Mouse (Mus musculus) intestine, embryonic 15.5 days (tissue): ENCODE measurements at regions not wholly inside any gene's neighbourhood (a gene's known extent, or its start where the extent isn't known, plus 50 kb on each side); places are given as distances from the start of the nearest gene placed in this dataset.
A peak's percentile ranks its signal among the peaks of the same experiment; 100 is the strongest.

ENCODE experiments used
- ATAC-seq: fragments of 200-750 bp; cut with Nextera tagmentation; 2 replicates; pipeline ENCODE4 v1.8.0; 2017; ENCODE audit warnings: moderate TSS enrichment, moderate library complexity
- H3K27ac ChIP-seq: fragments of 300-500 bp; sonication (generic); 2 replicates; pipeline ENCODE4 v1.5.1; 2015; ENCODE audit warnings: mild to moderate bottlenecking, inconsistent platforms
- H3K27me3 ChIP-seq: fragments of 300-500 bp; sonication (generic); replicated peaks from 2 replicates; pipeline ENCODE4 v1.6.1; 2015; ENCODE audit warnings: inconsistent platforms
- H3K36me3 ChIP-seq: fragments of 300-500 bp; sonication (generic); 2 replicates; pipeline ENCODE4 v1.6.1; 2015; ENCODE audit warnings: inconsistent platforms
- H3K4me1 ChIP-seq: fragments of 300-500 bp; sonication (generic); replicated peaks from 2 replicates; pipeline ENCODE4 v1.6.1; 2015; ENCODE audit warnings: inconsistent platforms
- H3K4me2 ChIP-seq: fragments of 300-500 bp; sonication (generic); replicated peaks from 2 replicates; pipeline ENCODE4 v1.6.1; 2015; ENCODE audit warnings: mild to moderate bottlenecking, inconsistent platforms
- H3K4me3 ChIP-seq: fragments of 300-500 bp; sonication (generic); replicated peaks from 2 replicates; pipeline ENCODE4 v1.5.1; 2015; ENCODE audit warnings: inconsistent platforms
- H3K9ac ChIP-seq: fragments of 300-500 bp; sonication (generic); 2 replicates; pipeline ENCODE4 v1.6.1; 2015; ENCODE audit warnings: inconsistent platforms
- H3K9me3 ChIP-seq: fragments of 300-500 bp; sonication (generic); 2 replicates; pipeline ENCODE4 v1.6.1; 2016; ENCODE audit warnings: inconsistent platforms
- WGBS: fragments of 180-500 bp; shearing (Covaris S2); methylation state at CpG from one replicate; pipeline ENCODE4 v1.1.7; 2015; 5-methylcytosine and 5-hydroxymethylcytosine counted together

GRCm38 (mm10) chr9:115361191-115361590 is 51.0 kb upstream of the Stt3b start:
- Histone ChIP-seq H3K36me3 (no peaks in the 10 kb centered on the region), H3K4me3 (no peak overlapping the region), H3K4me2 (no peak overlapping the region), H3K4me1 (no peaks in the 10 kb centered on the region; the same call in 1 of the 2 replicates), H3K27me3 (no peaks in the 10 kb centered on the region), H3K9ac (no peak overlapping the region), H3K9me3 (no peaks in the 10 kb centered on the region), H3K27ac (no peak overlapping the region)
- ATAC-seq, result no peak
- WGBS, result 60% methylated on average over 5 of the region's 5 CpGs

DNA sequence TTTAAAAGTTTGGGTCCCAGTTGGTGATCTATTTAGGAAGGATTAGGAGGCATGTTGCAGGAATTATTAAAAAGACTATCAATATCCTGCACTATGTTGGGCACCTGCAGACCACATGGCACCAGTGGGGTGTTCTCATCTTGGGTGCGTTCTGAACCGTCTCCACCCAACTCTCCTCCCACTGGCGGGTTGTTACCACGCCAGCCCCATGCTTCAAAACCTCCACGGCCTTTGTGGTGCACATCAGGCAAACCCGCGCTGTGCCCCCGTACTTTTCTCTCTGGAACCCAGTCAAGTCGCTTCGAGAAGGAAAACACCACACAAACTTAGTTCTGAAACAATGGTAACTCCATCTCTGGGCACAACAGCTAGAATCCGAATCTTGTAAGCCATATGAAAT is 51.7 kb upstream of the Stt3b start:
- Histone ChIP-seq H3K27me3 (no peaks in the 10 kb centered on the region), H3K4me1 (no peaks in the 10 kb centered on the region; the same call in 1 of the 2 replicates), H3K9me3 (no peaks in the 10 kb centered on the region), H3K27ac (no peak overlapping the region), H3K9ac (no peak overlapping the region), H3K4me2 (no peak overlapping the region), H3K36me3 (no peaks in the 10 kb centered on the region), H3K4me3 (no peak overlapping the region)
- ATAC-seq, result no peak
- WGBS, result 92% methylated on average over 11 of the region's 11 CpGs

- Histone ChIP-seq H3K36me3 (no peaks in the 10 kb centered on the region), H3K27me3 (no peaks in the 10 kb centered on the region), H3K4me2 (no peak overlapping the region), H3K9ac (no peak overlapping the region), H3K4me3 (no peak overlapping the region), H3K27ac (no peak overlapping the region), H3K9me3 (no peaks in the 10 kb centered on the region), H3K4me1 (no peaks in the 10 kb centered on the region; the same call in 1 of the 2 replicates)
- WGBS, result 85% methylated on average over 4 of the region's 4 CpGs
- ATAC-seq, result no peak
Measured at GRCm38 (mm10) chr9:115362486-115362885, 52.3 kb upstream of the Stt3b start.

DNA sequence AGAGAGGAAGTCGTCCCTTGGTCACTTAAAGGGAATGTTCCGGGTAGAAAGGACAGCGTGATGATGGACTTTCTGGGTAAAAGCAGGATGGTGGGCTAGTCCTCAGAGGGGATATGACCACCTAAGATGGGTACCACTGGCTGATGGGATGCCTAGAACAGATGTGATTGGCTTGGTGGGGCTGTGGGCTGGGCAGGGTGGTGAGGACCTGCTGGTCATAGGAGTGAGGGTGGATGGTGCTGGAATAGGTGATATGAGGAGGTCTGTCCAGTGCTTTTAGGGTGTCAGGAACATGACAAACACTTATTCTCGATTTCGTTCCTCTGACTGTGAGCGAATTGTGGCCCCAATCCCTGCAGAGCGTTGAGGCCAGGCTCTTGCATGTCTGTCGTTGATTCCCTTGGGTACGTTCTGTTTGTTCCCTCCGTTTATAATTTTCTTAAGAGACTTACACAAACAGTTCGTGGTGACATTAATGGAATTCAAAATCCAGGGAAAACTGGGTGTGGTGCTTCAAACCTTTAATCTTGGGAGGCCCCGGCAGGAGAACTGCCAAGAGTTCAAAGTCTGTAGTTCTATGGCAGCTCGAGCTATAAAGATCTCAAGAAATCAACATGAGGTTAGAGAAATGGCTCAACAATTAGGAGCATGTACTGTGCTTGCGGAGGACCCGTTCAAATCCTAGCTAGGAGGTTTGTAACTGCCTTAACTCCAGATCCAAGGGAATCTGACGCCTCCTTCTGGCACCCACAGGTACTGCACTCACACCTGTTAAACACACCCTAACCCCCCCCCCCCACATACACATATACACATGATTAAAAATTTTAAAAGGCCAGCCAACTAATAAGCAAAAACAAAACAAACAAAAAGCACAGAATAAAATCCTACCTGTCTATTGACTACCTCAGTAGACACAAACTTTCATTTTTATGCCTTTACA is 55.0 kb upstream of the Stt3b start:
- ATAC-seq, result peak; percentile 87
- H3K9me3 ChIP-seq, result no peaks in the 10 kb centered on the region
- no peaks in the 10 kb centered on the region for H3K4me1 ChIP-seq
- H3K9ac ChIP-seq, result no peak overlapping the region
- WGBS, result 77% methylated on average over 16 of the region's 16 CpGs
- no peak overlapping the region for H3K4me2 ChIP-seq
- no peaks in the 10 kb centered on the region for H3K36me3 ChIP-seq
- H3K4me3 ChIP-seq, result no peak overlapping the region
- peak overlapping the region; percentile 51 for H3K27ac ChIP-seq
- H3K27me3 ChIP-seq, result no peaks in the 10 kb centered on the region

- Histone ChIP-seq H3K4me1 (no peaks in the 10 kb centered on the region), H3K27me3 (no peaks in the 10 kb centered on the region), H3K36me3 (no peaks in the 10 kb centered on the region), H3K4me3 (no peak overlapping the region), H3K4me2 (no peak overlapping the region), H3K9ac (no peak overlapping the region), H3K9me3 (no peaks in the 10 kb centered on the region), H3K27ac (no peak overlapping the region)
- ATAC-seq, result no peak
- 74% methylated on average over 3 of the region's 3 CpGs for WGBS
Measured at GRCm38 (mm10) chr9:115367808-115368207, 57.6 kb upstream of the Stt3b start.

DNA sequence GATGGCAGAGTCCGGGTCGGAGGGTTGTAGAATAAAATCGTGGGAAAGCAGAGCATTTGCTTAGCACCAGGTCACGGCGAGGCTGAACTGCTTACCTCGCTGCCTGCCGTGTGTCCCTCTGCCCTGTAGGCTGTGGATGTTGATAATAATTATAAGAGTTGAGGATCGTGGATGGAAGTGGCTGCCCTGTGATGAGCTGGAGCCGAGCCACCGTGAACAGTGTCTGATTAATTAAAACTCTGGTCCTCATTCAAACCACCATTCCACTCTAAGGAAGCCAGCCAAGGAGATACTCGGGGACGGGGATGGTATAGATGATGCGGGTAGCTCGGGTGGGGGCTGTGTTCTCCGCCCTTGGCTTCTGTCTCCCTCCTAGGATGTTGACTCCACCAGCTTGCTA is 70.1 kb upstream of the Stt3b start:
- no peak overlapping the region for H3K4me2 ChIP-seq
- no peak overlapping the region for H3K4me3 ChIP-seq
- no peaks in the 10 kb centered on the region for H3K27me3 ChIP-seq
- 73% methylated on average over 15 of the region's 15 CpGs for WGBS
- no peak for ATAC-seq
- no peak overlapping the region for H3K27ac ChIP-seq
- H3K4me1 ChIP-seq, result peaks cover 8% of the 10 kb centered on the region; the same call in 1 of the 2 replicates
- H3K9me3 ChIP-seq, result no peaks in the 10 kb centered on the region
- H3K36me3 ChIP-seq, result no peaks in the 10 kb centered on the region
- H3K9ac ChIP-seq, result no peak overlapping the region

GRCm38 (mm10) chr9:115382824-115383475 is 72.7 kb upstream of the Stt3b start:
- H3K4me1 ChIP-seq, result peaks cover 8% of the 10 kb centered on the region; the same call in 1 of the 2 replicates
- no peak overlapping the region for H3K4me2 ChIP-seq
- H3K9me3 ChIP-seq, result no peaks in the 10 kb centered on the region
- H3K27me3 ChIP-seq, result no peaks in the 10 kb centered on the region
- WGBS, result 83% methylated on average over 12 of the region's 12 CpGs
- no peak overlapping the region for H3K4me3 ChIP-seq
- no peak overlapping the region for H3K27ac ChIP-seq
- no peak overlapping the region for H3K9ac ChIP-seq
- ATAC-seq, result no peak
- H3K36me3 ChIP-seq, result no peaks in the 10 kb centered on the region

DNA sequence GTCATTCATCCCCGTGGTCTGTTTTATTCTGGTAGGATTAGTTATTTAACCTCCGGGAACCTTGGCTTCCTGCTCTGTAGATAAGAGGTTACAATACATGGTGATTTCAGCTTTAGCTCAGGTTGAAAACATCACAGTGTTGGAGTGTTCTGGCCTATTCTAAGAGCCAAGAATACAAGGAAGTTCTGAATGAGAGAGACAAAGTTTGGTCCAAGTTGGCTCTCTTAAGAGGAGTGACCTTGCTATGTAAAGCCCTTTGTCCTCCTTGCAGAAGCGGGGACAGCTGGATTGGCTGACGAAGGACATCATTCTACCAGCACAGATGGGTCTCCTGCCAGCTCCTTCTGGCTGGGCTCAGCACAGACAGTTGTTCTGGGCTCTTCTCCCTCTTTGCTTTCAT is 73.7 kb upstream of the Stt3b start:
- Histone ChIP-seq H3K9ac (no peak overlapping the region), H3K27me3 (no peaks in the 10 kb centered on the region), H3K4me3 (no peak overlapping the region), H3K4me1 (peaks cover 11% of the 10 kb centered on the region; the same call in 1 of the 2 replicates), H3K4me2 (no peak overlapping the region), H3K9me3 (no peaks in the 10 kb centered on the region), H3K36me3 (no peaks in the 10 kb centered on the region), H3K27ac (no peak overlapping the region)
- 51% methylated on average over 4 of the region's 4 CpGs for WGBS
- ATAC-seq, result no peak

- no peak overlapping the region for H3K4me3 ChIP-seq
- no peak overlapping the region for H3K27ac ChIP-seq
- no peaks in the 10 kb centered on the region for H3K9me3 ChIP-seq
- H3K4me2 ChIP-seq, result no peak overlapping the region
- no peaks in the 10 kb centered on the region for H3K36me3 ChIP-seq
- H3K4me1 ChIP-seq, result peaks cover 11% of the 10 kb centered on the region; the same call in 1 of the 2 replicates
- ATAC-seq, result no peak
- 76% methylated on average over 1 of the region's 1 CpGs for WGBS
- no peaks in the 10 kb centered on the region for H3K27me3 ChIP-seq
- no peak overlapping the region for H3K9ac ChIP-seq
Measured at GRCm38 (mm10) chr9:115384345-115384744, 74.1 kb upstream of the Stt3b start.

GRCm38 (mm10) chr9:115387471-115388360 is 77.5 kb upstream of the Stt3b start:
- Histone ChIP-seq H3K27me3 (no peaks in the 10 kb centered on the region), H3K4me1 (peaks cover 25% of the 10 kb centered on the region), H3K9me3 (no peaks in the 10 kb centered on the region), H3K36me3 (no peaks in the 10 kb centered on the region), H3K4me3 (no peak overlapping the region), H3K27ac (no peak overlapping the region), H3K4me2 (no peak overlapping the region), H3K9ac (no peak overlapping the region)
- no peak for ATAC-seq
- WGBS, result 84% methylated on average over 26 of the region's 26 CpGs

DNA sequence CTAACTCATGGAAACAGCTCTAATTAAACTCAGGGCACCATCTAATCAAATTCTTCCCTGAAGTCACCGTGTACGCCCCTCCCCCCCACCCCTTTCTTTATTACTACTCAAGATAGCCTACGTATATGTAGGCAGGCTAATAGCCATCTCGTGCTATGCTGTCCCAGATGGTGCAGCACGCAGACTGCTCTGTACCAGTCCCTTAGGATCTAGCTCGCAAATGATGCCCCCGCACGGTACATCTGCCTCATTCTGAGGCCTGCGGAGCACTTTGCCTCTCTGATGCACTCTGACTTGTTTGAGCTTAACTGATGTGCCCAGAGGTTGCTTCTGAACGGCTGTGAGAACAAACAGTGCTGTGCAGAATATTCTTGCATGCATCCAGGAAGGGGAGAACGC is 78.1 kb upstream of the Stt3b start:
- no peak overlapping the region for H3K4me3 ChIP-seq
- H3K27me3 ChIP-seq, result no peaks in the 10 kb centered on the region
- H3K4me1 ChIP-seq, result peaks cover 26% of the 10 kb centered on the region
- 87% methylated on average over 11 of the region's 11 CpGs for WGBS
- ATAC-seq, result no peak
- H3K27ac ChIP-seq, result no peak overlapping the region
- no peaks in the 10 kb centered on the region for H3K9me3 ChIP-seq
- H3K9ac ChIP-seq, result no peak overlapping the region
- H3K36me3 ChIP-seq, result no peaks in the 10 kb centered on the region
- no peak overlapping the region for H3K4me2 ChIP-seq

- no peak overlapping the region for H3K4me3 ChIP-seq
- H3K4me1 ChIP-seq, result peaks cover 24% of the 10 kb centered on the region
- H3K27me3 ChIP-seq, result no peaks in the 10 kb centered on the region
- H3K27ac ChIP-seq, result no peak overlapping the region
- H3K9ac ChIP-seq, result no peak overlapping the region
- H3K4me2 ChIP-seq, result no peak overlapping the region
- no peaks in the 10 kb centered on the region for H3K9me3 ChIP-seq
- WGBS, result 77% methylated on average over 2 of the region's 2 CpGs
- ATAC-seq, result peak; percentile 54
- H3K36me3 ChIP-seq, result no peaks in the 10 kb centered on the region
Measured at GRCm38 (mm10) chr9:115389082-115389481, 78.9 kb upstream of the Stt3b start.
